Mouse (Mus musculus): ENCODE results near the gene 4933415F23Rik.
"Not testable (repeated sequence)": the region's sequence is repeated elsewhere in the genome, so short reads cannot be mapped to it uniquely, and the experiment has no call there.

4933415F23Rik gene

DNA sequence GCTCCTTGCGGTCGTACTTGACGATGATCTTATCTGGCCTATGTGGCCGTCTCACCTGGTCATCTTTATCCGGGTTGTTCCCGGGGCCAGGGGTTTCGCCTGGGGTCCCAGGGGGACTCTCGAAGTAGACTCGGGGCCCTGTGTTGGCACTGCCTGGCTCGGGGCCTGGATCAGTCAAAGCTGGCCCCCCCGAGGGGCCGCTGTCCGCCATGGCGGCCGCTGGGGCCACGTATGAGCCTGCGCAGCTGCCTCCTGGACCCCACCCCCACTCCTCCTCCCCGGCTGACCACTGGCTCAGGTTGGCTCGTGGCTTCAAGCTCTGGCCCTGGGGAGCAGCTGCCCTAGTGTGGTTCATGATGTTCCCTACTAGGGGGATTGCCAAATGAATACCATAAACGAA, at the start of gene 4933415F23Rik:
Gene 4933415F23Rik, minus strand, starts transcription at position 233 of the 400 bp plus-strand sequence.
- no peak for DNase-seq (ENCODE audit: low read depth, low spot score)

DNA sequence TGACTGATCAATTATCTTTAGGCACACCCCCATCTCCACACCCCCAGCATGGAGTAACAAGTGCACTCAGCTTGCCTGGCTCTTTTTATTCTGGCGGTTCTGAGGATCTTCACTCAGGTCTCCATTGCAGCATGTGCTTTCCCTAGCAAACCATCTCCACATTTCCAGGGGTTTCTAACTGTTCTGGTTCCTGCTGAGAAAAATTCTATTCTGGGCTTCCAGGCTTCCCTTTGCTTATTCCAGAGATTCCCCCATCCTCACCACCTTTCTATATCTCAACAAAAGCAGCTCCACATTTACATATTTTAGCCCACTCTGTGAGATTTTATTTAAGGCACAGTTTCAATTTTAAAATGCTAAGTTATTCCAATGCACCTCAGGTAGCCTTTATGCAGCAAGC, 49.7 kb upstream of the 4933415F23Rik start:
- no peak for DNase-seq (ENCODE audit: low read depth, low spot score)

DNA sequence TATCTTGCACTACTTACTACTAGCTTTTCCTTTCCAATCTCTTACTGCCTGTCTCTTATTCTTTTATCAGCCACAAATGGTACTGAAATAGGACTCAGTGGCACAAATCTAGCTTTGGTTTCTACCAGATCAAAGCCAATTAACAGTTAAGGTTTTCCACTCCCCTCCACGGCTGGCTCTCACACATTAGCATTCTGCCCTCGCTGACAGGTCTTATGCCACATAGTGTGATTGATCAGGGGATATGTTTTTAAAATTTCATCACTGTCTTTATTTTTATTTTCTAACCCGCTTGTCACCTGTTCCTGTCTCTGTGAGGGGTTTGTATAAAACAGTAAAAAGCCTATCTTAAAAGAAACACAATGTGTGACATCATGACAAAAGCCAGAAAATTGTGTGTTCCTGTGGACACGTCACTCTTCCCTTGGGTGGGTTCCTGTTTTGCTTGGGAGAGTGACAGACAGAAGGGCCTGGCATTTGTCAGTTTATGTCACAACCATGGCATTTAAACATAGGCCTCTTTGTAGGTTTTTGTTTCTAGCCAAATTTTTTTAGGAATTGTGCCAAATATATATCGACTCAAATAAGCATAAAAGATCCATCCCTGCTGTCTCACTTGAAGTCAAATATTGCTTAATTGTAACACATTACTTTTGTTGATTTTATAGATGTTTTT, 44.3 kb upstream of the 4933415F23Rik start:
- no peak for DNase-seq (ENCODE audit: low read depth, low spot score)

DNA sequence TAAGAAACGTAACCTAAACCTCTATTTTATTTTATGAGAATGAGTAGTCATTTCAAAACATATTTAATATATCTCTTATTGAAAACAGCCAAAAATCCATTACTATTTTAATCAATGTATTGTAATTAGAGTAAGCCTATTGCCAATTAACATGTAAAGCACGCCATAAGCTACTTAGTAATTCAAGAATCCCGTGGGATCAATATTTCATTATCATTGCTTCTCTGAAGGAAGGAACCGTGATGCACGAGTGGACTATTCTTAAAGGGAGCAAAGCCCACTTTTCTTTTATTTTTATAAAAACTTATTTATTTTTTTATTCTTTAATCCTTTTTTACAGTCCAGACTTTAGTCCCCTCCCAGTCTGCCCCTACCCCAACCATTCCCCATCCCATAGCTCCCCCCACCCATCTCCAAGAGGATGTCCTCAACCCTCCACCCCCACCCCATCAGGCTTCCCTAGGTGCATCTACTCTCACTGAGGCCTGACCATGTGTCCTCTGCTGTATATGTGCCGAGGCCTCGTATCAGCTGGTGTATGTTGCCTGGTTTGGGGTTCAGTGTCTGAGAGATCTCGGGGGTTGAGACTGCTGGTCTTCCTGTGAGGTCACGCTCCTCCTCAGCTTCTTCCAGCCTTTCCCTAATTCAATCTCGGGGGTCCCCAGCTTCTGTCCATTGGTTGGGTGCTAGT, 39.2 kb upstream of the 4933415F23Rik start:
- DNase-seq (ENCODE audit: low read depth, low spot score) = no peak

DNA sequence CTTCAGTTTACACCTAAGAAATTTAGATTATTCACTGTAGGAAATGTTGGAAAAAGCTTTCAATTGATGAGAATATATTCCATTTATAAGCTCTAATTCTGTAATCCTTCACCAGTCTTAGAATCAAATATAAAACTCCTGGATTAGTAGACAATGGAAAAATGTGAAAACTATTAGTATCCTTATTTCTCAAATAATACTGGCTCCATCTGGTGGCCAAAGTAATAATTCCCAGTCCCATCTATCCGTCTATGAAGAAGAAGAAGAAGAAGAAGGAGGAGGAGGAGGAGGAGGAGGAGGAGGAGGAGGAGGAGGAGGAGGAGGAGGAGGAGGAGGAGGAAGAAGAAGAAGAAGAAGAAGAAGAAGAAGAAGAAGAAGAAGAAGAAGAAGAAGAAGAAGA, 38.5 kb upstream of the 4933415F23Rik start:
- DNase-seq (ENCODE audit: low read depth, low spot score) = not testable (repeated sequence)

DNA sequence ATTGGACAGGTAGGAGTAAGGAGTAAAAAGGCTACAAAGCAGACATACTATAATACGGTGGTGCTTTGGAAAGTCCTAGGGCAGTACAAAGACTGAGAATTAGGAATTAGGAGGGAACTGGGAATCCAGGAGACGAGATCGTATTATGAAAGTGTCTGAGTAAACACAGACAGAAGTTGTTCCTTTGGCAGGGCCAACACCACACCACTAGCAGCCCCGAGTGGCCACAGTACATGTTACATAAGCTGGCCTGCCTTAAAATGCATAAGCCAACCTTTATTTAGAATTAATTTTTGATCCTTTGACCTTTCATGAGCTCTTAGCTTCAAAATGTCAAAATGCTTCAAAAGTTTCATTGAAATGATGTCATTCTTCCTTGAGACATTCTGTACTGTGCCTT, 18.8 kb upstream of the 4933415F23Rik start:
- DNase-seq (ENCODE audit: low read depth, low spot score) = no peak

DNA sequence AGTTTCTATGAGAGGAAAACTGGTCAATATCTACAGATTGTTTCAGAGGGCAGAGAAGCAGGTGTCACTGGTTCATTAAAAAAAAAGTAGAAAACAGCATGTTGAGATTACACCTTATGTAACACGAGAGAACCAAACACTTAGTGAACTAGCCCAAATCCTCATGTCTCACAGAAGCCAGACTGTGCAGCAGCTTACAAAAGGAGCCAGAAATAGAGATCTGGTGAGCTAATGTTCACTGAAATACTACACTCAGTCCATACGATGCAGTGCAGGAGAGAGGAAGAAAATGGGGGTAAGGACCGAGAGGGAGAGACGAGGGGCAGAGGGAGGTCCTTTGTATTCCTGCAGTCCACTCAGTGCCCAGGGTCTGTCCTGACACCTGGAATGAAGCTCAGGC, 17.4 kb upstream of the 4933415F23Rik start:
- DNase-seq (ENCODE audit: low read depth, low spot score) = no peak

DNA sequence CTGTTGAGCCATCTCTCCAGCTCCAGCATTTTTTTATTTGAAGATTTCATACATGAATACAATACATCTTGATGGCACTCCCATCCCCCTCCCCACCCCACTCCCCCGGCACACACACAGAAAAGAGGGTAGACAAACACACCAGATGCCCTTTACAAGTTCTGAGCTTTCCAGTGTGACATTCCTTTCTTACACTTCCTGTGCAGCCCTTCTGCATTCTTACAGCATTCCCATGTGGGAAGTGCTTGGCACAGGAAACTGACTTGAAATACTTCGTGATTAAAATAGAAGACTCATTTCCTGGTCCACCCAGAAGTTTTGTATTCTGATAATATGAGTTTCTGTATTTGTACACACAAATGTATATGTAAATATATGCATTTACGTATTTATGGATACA, 15.4 kb upstream of the 4933415F23Rik start:
- DNase-seq (ENCODE audit: low read depth, low spot score) = no peak

DNA sequence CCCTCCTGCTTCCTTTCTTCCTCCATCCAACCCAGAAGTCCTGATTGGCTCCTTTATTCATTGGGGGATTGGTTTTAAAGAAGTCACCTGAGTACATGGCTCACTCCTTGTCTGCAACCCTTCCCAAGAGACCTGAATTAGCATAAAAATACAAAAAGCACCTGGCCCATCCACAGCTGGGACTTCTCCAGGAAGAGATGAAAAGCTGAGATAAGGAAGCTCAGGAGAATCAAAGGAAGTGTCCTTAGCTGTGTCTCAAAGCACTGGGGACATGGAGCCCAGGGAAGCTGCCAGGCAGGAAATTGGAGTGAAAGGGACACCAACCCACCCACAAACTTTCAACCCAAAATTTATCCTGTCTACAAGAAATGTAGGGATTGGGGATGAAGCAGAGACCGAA, 7.1 kb upstream of the 4933415F23Rik start:
- DNase-seq (ENCODE audit: low read depth, low spot score) = no peak

DNA sequence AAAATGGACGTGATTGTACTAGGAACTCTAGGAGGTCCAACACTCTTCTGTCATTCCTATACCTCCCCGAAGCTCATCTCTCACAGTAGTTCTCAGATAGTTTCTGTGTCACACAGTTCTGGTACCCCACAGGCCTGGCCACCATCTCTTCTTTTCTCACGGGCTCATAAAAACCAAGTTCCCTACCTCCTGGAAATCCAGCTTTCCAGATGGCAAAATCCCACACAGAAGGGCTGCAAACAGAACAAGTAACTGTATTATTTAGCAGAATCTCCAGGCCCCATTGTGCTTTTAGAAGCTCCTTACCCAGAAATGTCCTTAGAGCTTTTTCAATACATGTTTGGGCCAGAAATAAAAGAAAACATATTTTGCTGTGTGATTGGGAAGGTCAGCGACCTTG, 828 bp upstream of the 4933415F23Rik start:
- no peak for DNase-seq (ENCODE audit: low read depth, low spot score)

DNA sequence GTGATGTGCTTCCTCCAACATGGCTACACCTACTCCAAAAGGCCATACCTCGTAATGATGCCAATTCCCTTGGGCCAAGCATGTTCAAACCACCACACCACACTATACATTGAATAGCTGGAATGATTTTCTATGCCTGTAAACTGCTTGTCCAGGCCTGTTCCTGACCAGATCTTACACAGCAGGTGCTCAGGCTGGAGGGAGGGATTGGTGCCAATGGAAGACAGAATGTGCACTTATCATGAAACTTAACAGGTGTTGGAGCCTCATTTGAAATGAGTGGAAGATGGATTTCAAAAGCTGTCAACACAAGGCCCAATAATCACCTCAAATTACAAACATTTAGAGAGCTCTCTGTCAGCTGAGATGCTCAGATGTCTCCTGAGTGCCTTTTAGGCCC, 2.3 kb downstream of the 4933415F23Rik start:
- DNase-seq (ENCODE audit: low read depth, low spot score) = no peak

DNA sequence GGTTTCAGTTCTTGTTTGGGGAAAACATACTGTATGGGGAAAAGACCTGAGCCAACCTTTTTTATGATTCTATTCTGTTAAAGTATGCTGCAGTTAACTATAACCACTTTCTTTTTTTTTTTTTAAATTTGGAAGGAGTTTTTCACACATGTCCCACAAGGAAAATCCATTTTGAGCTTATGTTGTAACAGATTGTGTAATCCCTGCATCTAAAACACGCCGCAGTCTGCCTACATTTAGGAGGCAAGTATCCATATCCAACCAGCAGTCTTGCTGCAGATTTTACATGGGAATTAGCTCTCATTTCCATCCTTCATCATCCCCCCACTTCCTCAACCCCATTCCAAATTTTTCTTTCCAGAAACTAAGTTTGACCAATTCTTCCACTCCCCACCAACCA, 3.6 kb downstream of the 4933415F23Rik start:
- no peak for DNase-seq (ENCODE audit: low read depth, low spot score)

DNA sequence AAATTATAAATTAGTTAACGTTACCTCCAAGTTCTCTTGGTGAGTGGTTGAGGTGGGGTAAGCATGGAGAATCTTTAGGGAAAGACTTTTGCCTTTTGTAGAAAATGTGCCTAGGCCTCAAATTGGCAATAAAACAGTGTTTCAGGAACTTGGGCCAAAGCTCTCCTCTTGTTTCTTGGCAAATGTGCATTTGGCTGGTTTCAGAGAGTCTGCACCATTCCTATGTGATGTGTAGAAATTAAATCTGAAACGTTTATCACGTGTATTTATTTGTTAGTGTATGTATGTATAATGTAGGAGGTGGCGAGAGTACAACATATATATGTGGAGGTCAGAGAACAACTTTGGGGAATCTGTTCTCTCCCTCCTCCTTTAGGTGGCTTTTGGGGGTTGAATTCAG, 4.1 kb downstream of the 4933415F23Rik start:
- no peak for DNase-seq (ENCODE audit: low read depth, low spot score)

DNA sequence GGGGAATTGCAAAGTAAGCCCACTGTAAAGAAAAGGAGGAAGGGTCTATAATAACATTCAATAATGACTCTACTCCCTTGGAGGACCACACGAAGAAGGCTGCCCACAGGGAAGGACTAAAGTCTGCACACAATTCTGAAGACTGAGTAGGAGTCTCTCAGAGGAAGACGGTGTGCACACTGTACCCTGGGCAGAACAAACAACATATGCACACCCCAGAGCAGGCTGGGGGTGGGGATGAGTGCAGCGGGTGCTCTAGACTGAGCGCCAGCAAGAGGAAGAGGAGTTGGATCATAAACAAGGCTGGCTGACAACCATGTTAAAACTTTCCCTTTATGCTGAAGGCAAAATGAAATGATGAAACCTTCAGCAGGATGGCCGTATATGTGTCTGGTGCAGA, 34.3 kb downstream of the 4933415F23Rik start:
- DNase-seq (ENCODE audit: low read depth, low spot score) = no peak

DNA sequence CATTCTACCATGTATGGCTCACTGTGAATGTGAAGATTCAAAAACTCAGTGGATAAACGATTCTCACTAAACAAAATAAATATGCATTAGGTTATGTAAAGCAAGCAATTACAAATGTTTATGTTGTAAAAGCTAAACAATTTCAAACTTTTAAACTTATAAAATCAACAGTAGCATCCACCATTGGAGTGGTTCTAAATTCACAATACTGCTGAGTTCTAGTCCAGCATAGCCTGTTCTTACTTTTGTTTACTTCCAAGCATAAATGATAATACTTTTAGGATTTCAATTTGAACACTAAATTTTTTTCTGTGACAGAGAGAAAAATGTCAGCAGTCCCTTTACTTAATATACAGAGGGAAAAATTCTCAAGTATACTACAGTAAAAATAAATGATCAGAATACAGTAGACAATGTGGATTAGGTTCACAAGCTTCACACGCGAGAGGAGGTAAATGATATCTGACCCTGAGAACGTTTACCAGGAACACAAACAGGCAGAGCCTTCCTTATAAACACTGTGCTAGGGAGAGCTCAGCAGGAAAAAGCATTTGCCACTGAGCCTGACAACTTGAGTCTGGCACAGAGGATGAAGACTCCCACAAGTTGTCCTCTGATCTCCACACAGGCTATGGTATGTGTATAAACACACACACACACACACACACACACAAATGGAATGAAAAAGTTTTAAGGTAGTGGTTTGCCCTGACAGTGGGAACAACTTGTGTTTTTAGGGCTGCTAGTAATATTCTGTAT, 37.2 kb downstream of the 4933415F23Rik start:
- no peak for DNase-seq (ENCODE audit: low read depth, low spot score)

DNA sequence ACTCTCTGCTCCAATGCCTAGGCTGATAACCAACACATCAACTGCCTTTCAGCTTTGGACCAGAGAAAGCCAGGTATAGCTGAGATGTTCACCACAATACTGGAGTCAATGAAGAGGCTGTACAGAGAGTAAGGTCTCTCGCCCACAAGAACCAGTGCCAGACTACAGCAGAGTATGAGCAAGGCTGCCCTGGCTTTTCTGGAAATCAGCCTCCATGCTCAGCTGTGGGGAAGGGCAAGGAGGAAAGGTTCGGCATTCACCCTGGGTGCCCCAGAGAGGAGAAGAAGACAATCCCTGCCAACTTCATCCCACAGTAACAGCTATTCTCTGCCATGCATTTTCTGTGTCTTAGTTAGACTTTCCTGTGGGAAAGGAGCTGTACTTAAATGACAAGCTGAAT, 38.1 kb downstream of the 4933415F23Rik start:
- DNase-seq (ENCODE audit: low read depth, low spot score) = no peak

DNA sequence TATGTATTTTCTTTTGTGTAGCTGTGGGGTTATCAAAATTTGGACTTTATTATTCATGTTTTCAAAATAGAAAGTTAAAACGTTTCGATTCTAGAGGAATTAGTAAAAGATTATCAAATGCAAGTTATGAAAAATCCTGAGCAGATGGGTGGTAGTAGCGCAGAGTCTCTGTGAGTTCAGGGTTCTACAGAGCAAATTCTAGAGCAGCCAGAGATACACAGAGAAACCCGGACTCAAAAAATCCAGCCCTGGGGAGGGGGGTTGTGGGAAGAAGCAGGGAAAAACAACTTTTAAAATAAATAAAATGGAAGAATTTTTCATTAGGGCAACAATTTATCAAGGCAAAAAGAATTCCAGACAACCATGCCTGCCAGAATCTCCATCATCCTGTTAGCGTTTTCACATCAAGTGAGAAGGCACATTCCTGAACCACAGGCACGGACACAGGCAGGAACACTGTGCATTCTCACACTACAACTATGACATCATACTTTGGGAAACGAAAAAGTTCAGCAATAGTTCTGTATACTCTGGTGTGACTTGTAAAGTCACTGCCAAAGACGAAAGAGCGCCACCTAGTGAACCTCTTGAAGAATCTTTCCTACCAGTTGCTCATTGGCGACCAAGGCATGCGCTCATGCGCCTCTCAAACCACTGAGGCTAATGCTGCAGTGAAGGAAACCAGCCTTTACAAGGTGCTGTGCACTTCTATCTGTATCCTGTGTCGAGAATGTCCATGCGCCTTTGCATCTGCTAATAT, 40.3 kb downstream of the 4933415F23Rik start:
- DNase-seq (ENCODE audit: low read depth, low spot score) = no peak

DNA sequence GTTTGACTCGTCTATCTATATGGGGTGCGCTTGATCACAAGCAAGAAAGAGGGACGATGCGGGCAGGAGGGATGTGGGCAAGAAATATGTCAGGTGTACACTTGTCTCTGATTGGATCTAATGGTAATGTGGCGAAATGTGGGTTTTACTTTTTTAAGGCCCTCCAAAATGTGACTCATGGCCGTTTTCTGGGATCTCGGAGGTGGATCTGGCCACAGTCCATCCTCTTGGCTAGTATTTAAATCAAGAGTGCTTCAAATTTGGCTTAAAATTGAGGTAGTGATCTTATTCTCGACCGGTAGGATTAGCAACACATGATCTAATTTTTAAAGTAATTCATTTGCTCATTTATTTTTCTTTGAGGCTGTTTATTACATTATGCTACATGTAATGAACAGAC, 42.0 kb downstream of the 4933415F23Rik start:
- DNase-seq (ENCODE audit: low read depth, low spot score) = no peak
